Mouse (Mus musculus): ENCODE results near the gene Lrrc30. TPM values are rescaled to one million over a fixed set of nuclear protein-coding genes. Genes with fewer than 3 reads are reported as not detected.

Lrrc30 gene
- total and polyA plus RNA-seq, 2 experiments from 2014 or later, result 0.11 TPM; not detected in 1

GRCm38 (mm10) chr17:67582681-67583356 is 49.7 kb downstream of the Lrrc30 start:
- H3K36me3 ChIP-seq (replicated peaks; ENCODE audit: control insufficient read depth, insufficient read depth, low read length), result no peaks in the 10 kb centered on the region
- no peak overlapping the region for H3K4me3 ChIP-seq (ENCODE audit: low read depth, low read length)
- no peak for DNase-seq (ENCODE audit: low spot score)
- no peak overlapping the region for H3K9ac ChIP-seq (replicated peaks; ENCODE audit: low read depth, low read length)
- 60% methylated on average over 4 of the region's 4 CpGs for WGBS
- no peak overlapping the region for H3K4me2 ChIP-seq (ENCODE audit: low read depth, low read length)
- no peaks in the 10 kb centered on the region for H3K27me3 ChIP-seq (ENCODE audit: control insufficient read depth, insufficient read depth, low read length)
- ATAC-seq (ENCODE audit: insufficient read depth, low read depth), result no peak
- TF ChIP-seq EP300 (IDR thresholded peaks at IDR 0.05; ENCODE audit: low read depth) (no peak), CTCF (IDR thresholded peaks at IDR 0.05; ENCODE audit: low read depth) (no peak)
- H3K27ac ChIP-seq (ENCODE audit: low read depth), result no peak overlapping the region
- no peaks in the 10 kb centered on the region for H3K9me3 ChIP-seq (replicated peaks; ENCODE audit: control insufficient read depth, low read length)
- H3K4me1 ChIP-seq (ENCODE audit: control insufficient read depth, insufficient read depth), result 0 out of 2 replicates have a peak, but pooled peaks cover 4% of the 10 kb centered on the region

DNA sequence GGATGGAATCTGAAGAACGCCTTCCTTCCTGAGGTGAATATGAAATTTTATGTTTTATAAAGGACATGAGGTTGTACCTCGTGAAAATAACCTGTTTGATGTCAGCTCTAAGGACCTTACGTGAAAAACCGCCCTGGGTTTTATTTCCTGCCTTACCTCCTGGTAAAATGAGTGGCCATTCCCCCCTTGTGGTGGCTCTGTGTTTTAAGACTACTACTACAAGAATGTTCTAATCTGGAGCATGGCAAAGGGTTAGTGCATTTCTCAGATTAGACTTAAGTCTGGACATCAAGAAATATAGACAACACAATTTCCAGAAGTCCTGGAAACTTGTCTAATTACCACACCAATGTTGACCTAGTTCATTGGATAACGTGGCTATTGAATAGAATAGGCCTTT is 50.7 kb downstream of the Lrrc30 start:
- Histone ChIP-seq H3K4me3 (ENCODE audit: low read depth, low read length) (no peak overlapping the region), H3K4me1 (ENCODE audit: control insufficient read depth, insufficient read depth) (0 out of 2 replicates have a peak, but pooled peaks cover 4% of the 10 kb centered on the region), H3K9ac (replicated peaks; ENCODE audit: low read depth, low read length) (no peak overlapping the region), H3K36me3 (replicated peaks; ENCODE audit: control insufficient read depth, insufficient read depth, low read length) (no peaks in the 10 kb centered on the region), H3K9me3 (replicated peaks; ENCODE audit: control insufficient read depth, low read length) (no peaks in the 10 kb centered on the region), H3K27ac (ENCODE audit: low read depth) (no peak overlapping the region), H3K27me3 (ENCODE audit: control insufficient read depth, insufficient read depth, low read length) (no peaks in the 10 kb centered on the region), H3K4me2 (ENCODE audit: low read depth, low read length) (no peak overlapping the region)
- WGBS, result 64% methylated on average over 5 of the region's 5 CpGs
- DNase-seq (ENCODE audit: low spot score), result no peak
- ATAC-seq (ENCODE audit: insufficient read depth, low read depth), result no peak
- peak; percentile 18; the same call in 1 of the 2 replicates for TF ChIP-seq CTCF (IDR thresholded peaks at IDR 0.05; ENCODE audit: low read depth)
- no peak for TF ChIP-seq EP300 (IDR thresholded peaks at IDR 0.05; ENCODE audit: low read depth)

Other genes with a start within 250 kb of the Lrrc30 start
- gene Lama1, start 64.5 kb upstream of the Lrrc30 start, total RNA-seq (2014; rRNA removed; ENCODE audit: low replicate concordance), result 0.11 and 0.39 TPM in 2 replicates
- gene Lama1, start 64.5 kb upstream of the Lrrc30 start, polyA plus RNA-seq (2015; fragmentation: Nextera tagmentation; extraction: Ambion mirVana), result 0.01 and 0.03 TPM in 2 replicates